Mouse (Mus musculus) cerebral cortex, adult 2 months (tissue): ENCODE measurements around the gene Creg1.

Experiments used
- WGBS: fragments of 180-500 bp; shearing (Covaris S2); methylation state at CpG from one replicate; pipeline ENCODE4 v1.1.7; 2018; 5-methylcytosine and 5-hydroxymethylcytosine counted together

Creg1 gene

DNA sequence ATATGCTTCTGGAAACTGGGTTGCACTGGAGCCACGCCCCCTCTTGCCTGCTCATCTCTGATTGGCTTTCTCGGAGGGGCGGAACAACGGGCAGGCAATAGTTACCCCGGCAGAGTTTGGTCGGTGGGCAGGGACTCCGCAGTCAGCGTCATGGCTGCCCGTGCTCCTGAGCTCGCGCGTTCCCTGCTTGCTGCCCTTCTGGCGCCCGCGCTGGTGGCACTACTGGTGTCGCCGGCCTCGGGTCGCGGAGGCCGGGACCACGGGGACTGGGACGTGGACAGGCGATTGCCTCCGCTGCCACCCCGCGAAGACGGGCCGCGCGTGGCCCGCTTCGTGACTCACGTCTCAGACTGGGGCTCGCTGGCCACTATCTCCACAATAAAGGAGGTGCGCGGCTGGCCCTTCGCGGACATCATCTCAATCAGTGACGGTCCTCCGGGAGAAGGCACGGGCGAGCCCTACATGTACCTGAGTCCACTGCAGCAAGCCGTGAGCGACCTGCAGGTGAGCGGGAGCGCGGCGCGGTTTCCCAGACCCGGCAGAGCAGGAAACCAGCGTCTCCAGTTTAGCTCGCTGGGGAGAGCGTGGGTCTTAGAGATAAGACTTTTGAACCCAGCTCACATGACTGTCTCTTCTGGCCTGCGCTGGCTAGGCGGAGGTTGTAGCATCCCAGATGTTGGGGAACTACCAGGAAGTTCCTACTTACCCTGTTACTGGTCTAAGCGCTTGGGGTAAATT, at the start of gene Creg1:
Gene Creg1 (plus strand): TSS at position 112 of the 738 bp plus-strand sequence.
- under 1% methylated on average over 57 of the region's 57 CpGs for WGBS

DNA sequence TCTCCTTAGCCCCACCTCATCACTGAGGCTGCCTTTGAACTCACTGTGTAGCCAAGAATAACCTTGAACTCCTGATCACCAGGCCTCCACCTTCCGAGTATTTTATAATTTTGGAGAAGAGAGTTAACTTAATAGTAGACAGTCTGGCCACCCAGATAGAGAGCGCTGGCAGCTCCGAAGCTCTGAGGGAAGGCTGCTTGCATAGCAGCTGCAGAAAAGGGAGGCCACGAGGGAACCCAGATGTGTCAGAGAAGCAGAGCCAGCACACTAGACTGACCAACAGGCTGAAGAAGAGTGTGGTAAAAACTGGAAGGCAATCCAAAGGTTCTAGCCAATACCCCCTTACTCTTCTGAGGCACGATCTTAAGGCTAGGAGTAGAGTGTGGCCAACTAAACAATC, 49.7 kb upstream of the Creg1 start:
- 88% methylated on average over 5 of the region's 5 CpGs for WGBS

DNA sequence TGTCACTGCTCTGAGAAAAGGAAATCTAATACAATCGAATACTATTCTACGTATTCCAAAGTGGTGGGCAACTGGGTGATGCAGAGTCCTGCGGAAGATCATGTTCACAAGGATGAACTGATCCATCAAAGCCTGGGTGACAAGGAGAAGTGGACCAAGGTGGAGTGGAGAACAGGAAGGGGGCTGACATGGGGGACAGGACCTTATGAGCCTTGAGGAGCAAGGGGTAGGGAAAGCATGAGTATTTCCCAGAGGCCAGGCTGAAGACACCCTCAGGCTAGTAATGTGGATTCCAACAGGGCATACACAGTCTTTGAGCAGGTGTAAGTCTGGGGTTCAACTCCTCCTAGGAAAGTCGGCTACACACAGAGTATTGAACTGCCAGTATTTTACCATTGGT, 47.1 kb upstream of the Creg1 start:
- 93% methylated on average over 4 of the region's 4 CpGs for WGBS

DNA sequence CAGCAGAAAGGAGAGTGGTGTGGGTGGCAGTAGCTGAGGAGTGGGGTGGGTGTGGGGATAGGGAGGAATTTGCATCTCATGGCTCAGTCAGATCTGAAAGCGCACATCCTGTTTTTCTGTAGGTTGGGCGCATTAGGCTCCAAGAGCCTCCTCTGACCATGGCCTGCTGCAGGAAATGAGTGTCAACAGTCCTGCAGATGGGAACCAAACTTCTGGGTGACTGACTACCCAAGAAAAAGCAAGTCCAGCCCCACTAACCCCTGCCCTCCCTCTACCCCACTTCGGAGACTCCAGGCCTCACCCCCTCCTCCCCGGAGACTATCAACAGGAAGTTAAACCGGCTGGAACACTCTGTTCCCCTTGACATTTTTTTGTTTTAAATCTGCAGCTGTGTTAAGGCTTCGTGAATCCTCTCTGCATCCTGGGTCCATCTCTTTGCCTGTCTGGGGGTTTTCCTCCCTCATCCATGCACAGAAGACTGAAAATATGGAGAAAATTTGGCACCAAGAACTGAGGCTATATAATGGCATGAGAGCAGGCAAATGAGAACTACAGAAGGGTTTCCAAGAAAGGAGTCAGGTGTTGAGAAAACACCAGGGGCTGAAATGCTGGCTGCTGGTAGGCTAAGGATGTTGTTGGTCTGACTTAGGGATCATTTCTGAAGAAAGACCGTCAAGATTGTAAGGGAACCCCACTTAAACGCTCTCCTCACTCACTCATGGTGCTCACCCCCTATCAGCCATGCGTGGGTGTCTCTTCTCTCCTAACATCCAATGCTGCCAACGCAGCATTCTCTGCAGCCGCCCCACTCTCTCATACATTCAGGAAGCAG, 45.6 kb upstream of the Creg1 start:
- WGBS: 40% methylated on average over 11 of the region's 11 CpGs

DNA sequence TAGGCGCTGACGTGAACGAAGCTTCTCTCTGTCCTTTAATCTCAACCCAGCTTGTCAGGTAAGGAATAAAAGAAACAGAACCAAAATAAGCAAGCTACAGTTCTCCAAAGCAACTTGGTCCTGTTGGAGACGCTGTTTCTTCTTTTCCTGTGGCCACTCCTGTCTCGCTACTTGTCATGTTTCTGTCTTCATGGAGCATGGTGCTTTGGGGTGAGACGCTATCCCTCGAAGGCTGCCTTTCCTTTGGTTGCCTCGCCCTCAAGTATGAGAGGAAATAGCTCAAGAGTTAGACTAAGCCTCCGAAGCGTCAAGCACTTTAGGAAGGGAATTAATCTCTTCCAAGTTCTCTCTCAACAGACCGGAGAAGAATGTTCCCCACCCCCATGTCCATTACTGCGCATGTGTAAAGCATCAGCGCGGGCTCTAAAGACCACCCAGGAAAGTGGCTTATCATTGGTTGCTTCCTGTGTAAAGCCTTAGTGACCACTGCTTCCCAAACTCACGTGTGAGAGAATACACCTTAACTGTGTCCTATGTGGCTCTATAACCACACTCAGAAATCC, 44.9 kb upstream of the Creg1 start:
- 59% methylated on average over 15 of the region's 15 CpGs for WGBS

DNA sequence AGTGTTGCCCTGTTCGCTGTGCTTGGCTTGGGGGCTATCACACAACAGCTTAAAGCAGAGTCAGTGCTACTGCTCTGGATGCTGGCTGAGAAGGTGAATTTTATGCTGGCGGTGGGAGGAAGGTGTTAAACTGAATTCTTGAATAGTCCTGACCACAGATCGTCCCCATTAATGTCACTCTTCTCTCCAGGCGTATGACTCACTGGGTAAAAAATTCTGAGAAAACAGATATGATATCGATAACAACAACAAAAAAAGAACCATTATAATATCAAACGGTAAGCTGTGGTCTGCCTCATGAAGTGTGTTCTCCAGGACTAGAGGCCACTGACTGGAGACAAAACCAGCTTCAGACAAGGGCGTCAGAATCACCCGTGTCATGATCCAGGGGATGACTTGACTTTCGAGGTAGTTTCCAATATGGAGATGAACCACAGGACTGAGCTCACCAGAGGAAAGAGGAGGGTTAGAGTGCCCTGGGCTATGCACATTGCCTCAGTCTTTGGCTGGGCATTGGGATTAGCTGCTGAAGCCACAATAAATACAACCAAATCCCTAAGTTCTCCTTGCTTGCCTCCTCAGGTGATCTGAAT, 40.9 kb upstream of the Creg1 start:
- WGBS: 95% methylated on average over 9 of the region's 9 CpGs

DNA sequence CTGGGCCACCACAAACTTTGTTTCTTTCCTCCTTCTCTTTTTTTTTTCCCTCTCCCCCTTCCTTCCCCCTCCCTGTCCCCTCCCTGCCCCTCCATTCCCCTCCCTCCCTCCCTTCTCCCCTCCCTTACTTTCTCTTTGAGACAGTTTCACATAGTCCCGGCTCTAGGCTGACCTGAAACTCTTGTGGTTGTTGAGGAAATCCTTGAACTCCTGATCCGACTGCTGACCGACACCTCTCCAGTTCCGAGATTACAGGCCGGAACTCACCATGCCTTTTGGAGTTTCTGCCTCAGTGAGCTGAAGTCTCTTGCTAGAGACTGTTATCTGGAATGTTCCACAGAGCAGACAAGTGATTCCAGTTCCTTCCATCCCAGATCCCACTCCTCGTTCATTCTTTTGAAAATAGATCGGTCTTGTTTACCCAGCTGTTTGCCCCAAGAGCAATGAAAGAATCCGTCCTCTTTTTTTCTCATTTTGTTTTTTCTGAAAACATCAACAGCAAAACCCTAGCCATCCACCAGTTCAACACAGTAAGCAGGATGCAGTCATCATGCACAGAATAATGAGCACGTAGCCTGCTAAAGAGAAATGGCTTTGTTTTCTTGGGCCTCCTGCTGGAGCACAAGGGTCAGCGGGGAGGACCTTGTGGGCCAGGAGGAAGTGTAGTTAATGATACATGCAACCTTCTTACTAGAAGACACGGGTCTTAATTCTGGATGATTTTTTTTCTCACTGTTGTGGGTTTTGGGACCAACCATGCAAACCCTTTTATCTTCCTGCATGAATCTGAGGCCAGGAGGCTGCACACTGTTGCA, 39.1 kb upstream of the Creg1 start:
- WGBS: 77% methylated on average over 11 of the region's 11 CpGs

DNA sequence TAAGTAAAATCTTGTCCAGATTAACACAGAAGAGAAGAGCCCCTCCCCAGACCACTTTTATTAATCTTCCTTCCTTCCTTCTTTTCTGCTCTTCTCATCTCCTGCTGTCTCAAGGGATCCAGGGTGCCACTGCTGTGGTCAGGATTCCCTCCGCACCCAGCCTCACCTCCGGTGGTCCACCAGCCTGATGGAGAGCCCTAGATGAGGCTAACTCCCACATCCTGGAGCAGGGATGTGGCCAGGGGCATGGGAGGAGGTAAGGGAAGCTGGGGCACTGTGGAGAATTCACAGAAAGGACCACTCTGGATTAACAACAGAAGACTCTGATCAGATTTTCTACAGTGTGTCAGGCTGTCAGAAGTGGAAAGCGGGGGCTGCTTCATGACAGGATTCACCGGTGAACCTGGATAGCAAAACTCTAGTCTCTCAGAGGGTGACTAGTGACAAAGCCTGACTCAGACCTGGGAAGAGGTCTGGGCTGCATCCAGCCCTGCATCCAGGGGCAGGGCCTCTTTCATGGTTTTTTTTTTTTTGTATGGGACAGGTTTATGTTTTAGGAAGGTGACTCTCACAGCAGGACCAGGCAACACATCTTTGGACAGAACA, 38.4 kb upstream of the Creg1 start:
- WGBS: 93% methylated on average over 4 of the region's 4 CpGs

DNA sequence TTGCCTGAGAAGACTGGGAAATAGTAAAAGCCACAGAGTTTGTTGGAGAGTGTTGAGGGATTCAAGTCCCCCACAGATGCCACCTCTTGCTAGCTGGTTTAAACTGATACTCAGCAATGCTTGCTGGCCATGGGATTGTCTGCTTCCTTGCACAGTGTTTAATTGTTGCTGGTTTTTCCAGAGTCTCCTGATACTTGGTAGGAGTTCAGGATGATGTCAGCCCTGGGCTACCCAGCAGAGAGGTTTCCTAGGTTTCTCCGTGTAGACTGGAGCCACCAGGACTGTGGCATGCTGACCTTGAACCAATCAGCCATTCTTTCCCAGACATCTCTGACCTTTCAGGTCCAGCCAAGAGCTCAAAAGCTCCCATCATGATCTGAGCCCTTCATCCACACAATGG, 36.6 kb upstream of the Creg1 start:
- WGBS: 58% methylated on average over 1 of the region's 1 CpGs

DNA sequence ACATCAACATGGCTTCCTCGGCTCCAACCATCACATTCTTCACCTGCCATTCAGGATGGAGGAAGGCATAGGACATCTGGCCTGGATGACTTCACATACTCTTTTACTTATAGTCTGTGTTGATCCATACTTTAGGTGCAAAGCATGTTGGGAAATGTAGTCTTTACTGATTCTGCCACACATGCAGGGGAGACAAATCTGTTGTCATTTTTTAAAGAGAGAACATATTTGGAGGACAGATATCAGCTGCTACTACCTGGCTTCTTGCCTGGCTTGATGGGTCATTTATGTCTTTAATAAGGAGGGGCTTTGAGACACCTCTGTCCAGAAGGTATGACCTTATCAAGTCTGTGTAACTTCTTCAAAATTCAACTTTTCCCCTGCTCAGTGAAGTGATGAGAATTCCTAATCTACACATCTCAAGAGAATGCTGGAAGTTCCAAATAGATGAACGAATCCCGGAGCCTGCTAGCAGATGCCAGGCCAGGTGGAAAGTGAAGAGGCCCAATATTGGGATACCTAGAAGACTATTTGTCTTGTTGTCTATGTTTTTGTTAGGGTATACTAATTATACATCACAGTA, 35.4 kb upstream of the Creg1 start:
- 93% methylated on average over 3 of the region's 3 CpGs for WGBS

DNA sequence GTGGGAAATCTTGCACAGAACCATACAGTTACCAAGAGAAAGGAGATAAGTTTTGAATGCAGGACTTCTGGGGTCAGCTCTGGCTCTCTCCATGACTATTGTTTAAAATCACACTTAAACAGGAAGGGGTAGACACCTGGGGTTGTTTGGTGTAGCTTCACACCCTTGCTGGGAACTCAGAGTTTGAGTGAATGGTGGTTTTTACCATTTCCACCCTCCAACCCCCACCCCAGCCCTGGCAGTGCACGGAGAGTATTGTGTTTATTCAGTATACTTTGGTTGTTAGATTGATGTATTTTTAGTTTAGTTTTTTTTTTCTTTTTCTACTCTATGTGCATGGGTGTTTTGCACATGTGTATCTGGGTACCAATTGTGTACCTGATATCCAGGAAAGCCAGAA, 33.4 kb upstream of the Creg1 start:
- 43% methylated on average over 1 of the region's 1 CpGs for WGBS

DNA sequence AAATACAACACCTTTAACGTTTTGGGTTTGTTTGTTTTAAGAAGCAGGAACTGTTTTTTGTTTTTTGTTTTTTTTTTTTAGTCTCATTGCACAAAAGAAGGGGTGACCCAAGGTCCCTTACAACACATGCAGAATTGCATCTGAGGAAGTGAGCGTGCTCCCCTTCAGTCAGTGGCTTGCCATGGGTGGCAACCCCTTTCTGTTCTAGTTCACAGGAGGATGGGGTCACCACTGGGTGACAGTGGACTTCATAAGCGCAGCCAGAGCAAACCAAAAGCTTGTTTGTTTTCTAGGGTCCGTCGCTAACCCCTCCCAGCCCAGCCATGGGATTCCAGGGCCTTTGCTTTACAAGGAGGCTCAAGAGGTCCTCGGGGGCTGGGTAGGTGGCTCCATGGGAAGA, 32.0 kb upstream of the Creg1 start:
- 85% methylated on average over 6 of the region's 6 CpGs for WGBS

DNA sequence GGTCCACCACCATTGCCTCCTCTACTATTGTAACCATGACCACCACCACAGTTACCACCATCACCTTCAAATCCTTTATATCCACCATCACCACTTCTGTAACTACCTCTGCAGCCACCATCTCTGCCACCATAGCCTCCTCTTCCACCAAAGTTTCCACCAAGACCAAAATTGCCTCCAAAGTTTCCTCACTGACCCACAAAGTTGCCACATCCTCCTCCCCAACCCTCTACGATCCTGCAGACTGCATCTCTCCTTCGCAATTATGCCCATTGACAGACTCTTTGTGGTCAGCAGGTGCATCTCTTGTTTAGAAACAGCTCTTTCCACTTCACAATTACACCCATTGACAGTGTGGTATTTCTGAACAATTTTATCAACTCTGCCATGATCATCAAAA, 28.7 kb upstream of the Creg1 start:
- WGBS: 92% methylated on average over 2 of the region's 2 CpGs

DNA sequence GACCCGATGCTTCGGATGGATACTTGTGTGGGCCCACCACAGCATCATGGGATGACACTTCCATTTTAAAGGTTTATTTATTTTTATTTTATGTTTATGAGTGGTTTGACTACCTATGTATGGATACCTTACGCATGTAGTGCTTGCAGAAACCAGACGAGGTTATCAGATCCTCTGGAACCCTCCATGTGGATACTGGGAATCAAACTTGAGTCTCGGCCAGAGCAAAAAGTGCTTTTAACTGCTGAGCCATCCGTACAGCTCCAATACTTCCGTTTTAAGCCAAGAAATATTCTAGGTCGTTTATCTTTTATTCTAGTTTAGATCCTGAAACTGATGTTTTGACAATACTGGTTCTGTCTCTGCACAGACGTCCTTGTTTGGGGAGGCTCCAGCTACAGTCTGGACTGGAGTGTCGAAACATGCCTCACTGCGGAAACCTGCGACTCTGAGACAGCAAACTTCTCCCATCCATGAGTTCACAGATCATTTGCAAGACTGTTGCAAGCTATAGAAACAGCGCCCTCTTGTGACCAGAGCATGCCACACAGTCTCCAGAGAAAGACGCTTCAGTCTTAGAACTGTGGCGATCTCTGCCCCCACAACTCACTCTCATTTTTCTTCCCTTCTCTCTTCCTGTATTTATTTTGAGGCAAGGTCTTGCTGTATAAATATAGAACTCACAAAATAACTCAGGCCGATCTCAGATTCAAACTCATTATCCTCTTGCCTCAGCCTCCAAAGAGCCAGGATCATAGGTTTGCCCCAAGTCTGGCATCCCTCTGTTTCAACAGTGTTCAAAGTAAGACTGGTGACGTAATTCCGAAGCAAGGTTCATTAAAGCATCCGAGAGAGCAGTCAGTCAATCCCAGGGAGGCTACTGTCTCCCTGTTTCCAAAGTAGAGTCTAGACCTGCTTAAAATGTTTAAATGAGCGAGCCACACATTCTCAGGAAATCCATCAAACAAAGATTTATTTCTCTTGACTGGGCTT, 27.4 kb upstream of the Creg1 start:
- 23% methylated on average over 20 of the region's 20 CpGs for WGBS

DNA sequence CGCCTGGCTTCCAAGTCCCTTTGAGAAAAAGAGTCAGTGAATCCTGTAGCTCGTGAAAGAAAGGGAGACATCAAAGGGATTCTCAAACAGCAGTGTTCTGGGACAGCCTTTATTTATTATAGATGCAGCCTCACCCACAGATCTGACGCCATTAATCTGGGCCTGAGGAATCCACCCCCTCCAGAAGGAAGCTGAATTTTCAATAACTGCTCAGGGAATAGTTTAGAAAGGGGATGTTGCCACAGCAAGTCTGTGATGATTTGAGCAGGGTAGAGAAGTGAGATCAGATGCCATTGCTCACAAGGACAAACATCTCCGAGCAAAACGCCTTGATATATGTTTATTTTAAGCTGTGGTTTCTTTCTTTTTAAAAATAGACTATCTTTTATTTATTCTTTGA, 26.1 kb upstream of the Creg1 start:
- 75% methylated on average over 5 of the region's 5 CpGs for WGBS

DNA sequence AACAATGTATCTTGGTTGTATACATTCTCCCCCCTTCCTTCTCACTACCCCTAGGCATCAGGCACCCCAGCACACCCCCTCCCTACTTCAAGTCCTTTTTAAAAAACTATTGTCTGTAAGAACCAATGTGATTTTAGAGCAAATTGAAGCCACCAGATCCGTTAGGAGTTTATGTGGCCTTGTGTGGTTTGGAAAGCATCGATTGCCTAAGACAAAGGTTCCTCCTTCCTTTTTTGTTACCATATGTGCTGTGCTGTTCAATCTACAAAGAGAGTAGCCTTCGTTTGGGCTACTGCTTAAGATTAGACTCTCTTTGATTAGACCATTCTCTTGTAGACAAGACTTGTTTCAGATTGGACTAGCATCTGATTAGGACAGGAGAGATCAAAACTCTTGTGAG, 25.7 kb upstream of the Creg1 start:
- WGBS: 63% methylated on average over 3 of the region's 3 CpGs

DNA sequence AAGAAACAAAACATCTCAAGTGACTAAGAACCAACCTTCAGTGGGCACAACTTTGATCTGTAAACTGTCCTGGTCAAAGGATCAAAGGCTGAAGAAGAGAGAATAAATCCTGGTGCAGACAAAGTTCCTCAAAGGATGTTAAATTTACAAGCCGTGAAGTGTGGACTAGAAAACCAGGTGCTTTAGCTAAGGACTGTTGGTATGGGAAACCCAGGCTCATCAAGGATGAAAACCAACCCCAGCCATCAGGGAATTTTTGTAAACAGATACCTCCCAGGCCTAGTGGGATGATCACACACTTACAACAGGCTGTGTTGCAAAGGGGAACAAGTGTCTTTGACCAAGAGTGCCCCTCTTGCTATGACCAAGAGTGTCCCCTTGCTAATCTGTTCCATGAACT, 24.6 kb upstream of the Creg1 start:
- 98% methylated on average over 1 of the region's 1 CpGs for WGBS

DNA sequence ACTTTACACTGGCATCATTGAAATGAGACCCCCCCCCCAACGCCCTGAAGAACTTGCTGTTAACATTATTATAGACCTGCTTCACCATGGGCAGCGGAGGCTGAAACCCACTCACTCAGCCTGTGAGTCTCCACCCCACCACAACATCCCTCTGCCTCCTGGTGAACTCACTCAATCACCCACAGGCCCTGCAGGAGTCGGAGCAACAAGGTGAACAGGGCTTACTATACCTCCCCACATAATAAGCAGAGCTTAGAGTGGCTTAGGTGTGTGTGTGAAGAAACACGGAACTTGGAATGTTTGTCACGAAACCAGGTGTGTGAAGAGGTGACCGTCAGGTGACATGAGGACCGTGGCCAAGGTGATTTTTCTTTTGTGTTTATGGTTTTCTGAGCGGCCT, 21.6 kb upstream of the Creg1 start:
- 91% methylated on average over 8 of the region's 8 CpGs for WGBS

DNA sequence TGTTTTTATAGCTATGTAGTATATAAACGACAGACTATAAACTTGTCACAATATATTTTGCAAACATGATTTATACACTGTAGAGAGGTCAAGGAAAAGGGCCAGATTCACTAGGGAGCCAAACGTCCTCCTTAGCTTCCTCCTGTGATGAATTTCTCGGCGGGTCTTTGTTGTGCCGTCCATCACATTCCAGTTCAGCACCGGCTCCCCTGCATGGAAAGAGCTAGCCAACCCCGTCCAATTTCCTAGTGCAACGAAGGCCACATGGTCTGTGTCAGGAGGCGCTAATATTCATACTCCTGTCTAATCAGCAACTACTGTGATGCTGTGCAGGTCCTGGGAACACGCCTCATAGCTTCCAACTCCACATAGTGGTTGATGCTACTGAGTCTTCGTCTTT, 15.5 kb upstream of the Creg1 start:
- 63% methylated on average over 11 of the region's 11 CpGs for WGBS

DNA sequence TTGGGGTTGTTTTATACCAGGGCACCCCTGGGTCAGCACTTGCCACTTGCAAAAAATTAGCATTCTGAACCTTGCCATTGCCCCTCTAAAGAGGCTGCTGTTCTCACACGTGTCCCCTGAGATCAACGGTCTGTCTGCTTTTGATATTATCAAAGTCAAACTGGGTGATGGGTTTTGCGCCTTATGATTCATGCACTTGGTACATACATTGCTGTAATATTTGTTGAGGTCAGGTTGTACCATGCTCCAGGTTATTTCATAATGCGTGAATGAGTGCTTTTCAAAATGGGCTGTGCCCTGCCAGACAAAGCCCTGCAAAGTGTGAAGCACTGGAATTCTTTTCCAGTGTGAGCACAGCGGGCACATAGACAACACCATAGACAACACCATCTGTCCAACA, 11.7 kb upstream of the Creg1 start:
- 76% methylated on average over 5 of the region's 5 CpGs for WGBS
